Comparison of ENCODE assay signal across 8 mouse cellular contexts in the genomic region with DNA sequence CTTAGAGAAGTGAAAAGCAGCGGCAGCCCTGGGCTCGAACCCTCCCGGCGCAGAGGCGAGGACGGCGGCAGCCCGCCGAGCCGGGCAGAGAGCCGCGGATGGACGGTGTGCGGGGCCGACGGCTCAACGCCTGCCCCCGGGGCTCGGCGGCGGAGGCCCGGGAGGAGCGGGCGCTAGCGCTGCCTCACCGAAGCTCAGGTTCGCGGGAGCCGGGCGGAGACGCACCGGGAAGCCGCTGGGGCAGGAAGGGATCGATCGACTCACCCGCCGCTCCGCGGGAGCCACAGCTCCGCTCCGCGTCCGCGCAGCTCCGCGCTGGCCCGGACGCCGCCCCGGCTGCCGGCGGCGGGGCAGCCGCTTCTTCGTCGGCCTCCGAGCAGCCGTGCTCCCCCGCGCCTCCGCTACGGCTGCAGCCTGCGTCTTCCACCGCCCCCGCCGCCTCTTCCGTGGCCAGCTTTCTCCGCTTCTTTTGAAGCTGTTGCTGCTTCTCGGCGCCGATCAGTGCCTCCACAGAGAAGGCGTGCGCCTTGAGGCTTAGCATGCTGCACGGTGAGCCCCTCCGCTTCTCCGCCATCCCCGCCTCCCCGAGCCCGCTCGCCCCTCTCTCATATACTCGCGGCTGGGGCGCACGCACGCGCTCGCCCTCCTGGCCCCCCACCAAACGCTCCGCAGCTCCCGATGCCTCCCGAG. TPM values are rescaled to one million over a fixed set of nuclear protein-coding genes. Genes with fewer than 3 reads are reported as not detected.
A peak's percentile ranks its signal among the peaks of the same experiment; 100 is the strongest.
DNase-seq lines count a peak whose midpoint lies in the region; ATAC-seq and TF ChIP-seq lines count a peak whose summit lies in the region.

No protein-coding gene starts in this region.

- no peak for TF ChIP-seq CTCF in layer of hippocampus, adult 2 months (conservative IDR thresholded peaks at IDR 0.05)

- DNase-seq in layer of hippocampus, adult 2 months (ENCODE audit: low spot score in 2 of 2) = no peak
- DNase-seq in layer of hippocampus, adult 9-11 months = no peak
- peak; percentile 68 for DNase-seq in R1 (ENCODE audit: low read depth, low spot score)
- peak; percentile 17 to 36 for DNase-seq in lung, postnatal 4 days
- peak; percentile 48 for DNase-seq in testis, postnatal 10 days (ENCODE audit: low spot score)
- DNase-seq in spleen, adult 12 weeks (ENCODE audit: low spot score) = no peak

- H3K4me3 ChIP-seq in layer of hippocampus, adult 2 months = peak overlapping the region; percentile 30
- peak overlapping the region; percentile 56 for H3K4me3 ChIP-seq in embryonic facial prominence, embryonic 13.5 days
- peak overlapping the region; percentile 47 for H3K4me3 ChIP-seq in hindbrain, embryonic 12.5 days

- H3K4me1 ChIP-seq in embryonic facial prominence, embryonic 13.5 days = peaks cover 25% of the 10 kb centered on the region
- H3K4me1 ChIP-seq in hindbrain, embryonic 12.5 days = peaks cover 17% of the 10 kb centered on the region

- ATAC-seq in embryonic facial prominence, embryonic 13.5 days (ENCODE audit: insufficient number of reproducible peaks, insufficient read depth, low FRiP score, low TSS enrichment, low read depth) = 0 out of 2 replicates have a peak, but pooled peaks have one; percentile 23
- ATAC-seq in hindbrain, embryonic 12.5 days (ENCODE audit: low FRiP score) = peak; percentile 59

- under 1% methylated on average over 90 of the region's 91 CpGs for WGBS in embryonic facial prominence, embryonic 13.5 days
- WGBS in hindbrain, embryonic 12.5 days = under 1% methylated on average over 79 of the region's 91 CpGs

- no peaks in the 10 kb centered on the region for H3K36me3 ChIP-seq in embryonic facial prominence, embryonic 13.5 days
- H3K36me3 ChIP-seq in hindbrain, embryonic 12.5 days = no peaks in the 10 kb centered on the region

- peaks cover 79% of the 10 kb centered on the region for H3K27me3 ChIP-seq in embryonic facial prominence, embryonic 13.5 days
- H3K27me3 ChIP-seq in hindbrain, embryonic 12.5 days = peaks cover 71% of the 10 kb centered on the region

- peak overlapping the region; percentile 78 for H3K4me2 ChIP-seq in embryonic facial prominence, embryonic 13.5 days
- H3K4me2 ChIP-seq in hindbrain, embryonic 12.5 days (replicated peaks) = peak overlapping the region; percentile 68

- H3K27ac ChIP-seq in layer of hippocampus, adult 2 months = no peak overlapping the region
- peak overlapping the region; percentile 83 for H3K27ac ChIP-seq in embryonic facial prominence, embryonic 13.5 days
- 0 out of 2 replicates have a peak overlapping the region, but pooled peaks have one; percentile 48 for H3K27ac ChIP-seq in hindbrain, embryonic 12.5 days

- H3K9ac ChIP-seq in embryonic facial prominence, embryonic 13.5 days = peak overlapping the region; percentile 81
- peak overlapping the region; percentile 60 for H3K9ac ChIP-seq in hindbrain, embryonic 12.5 days

- H3K9me3 ChIP-seq in embryonic facial prominence, embryonic 13.5 days = no peaks in the 10 kb centered on the region
- H3K9me3 ChIP-seq in hindbrain, embryonic 12.5 days (replicated peaks) = no peaks in the 10 kb centered on the region

RNA-seq across cellular contexts. Expression of gene Tbx18, which starts 0.6 kb away (rescaled TPM):
- 1 to 10 TPM; 1.3 to 1.8 TPM for total RNA-seq in layer of hippocampus, adult 2 months (2021)
- 8.4 and 10.9 TPM in 2 replicates for polyA plus RNA-seq in embryonic facial prominence, embryonic 13.5 days (2015; fragmentation: Nextera tagmentation; extraction: Ambion mirVana)
- polyA plus RNA-seq in hindbrain, embryonic 12.5 days (2016; fragmentation: Nextera tagmentation; extraction: Ambion mirVana) = 4.1 and 6.2 TPM in 2 replicates

Comparison
In these comparisons a context has a peak if more than half of its experiments do, and no peak if none do; other contexts are left out.
1. DNase-seq: peak in R1 (single experiment), lung, postnatal 4 days (2 of 2) and testis, postnatal 10 days (single experiment); none in layer of hippocampus, adult 2 months (0 of 2), layer of hippocampus, adult 9-11 months (single experiment) and spleen, adult 12 weeks (single experiment).
2. Peak in every context shown above with its lines, with median percentiles within 50 percentile points of each other: H3K4me3 ChIP-seq.